Mouse (Mus musculus): ENCODE results near the gene Trpm6. TPM values are rescaled to one million over a fixed set of nuclear protein-coding genes. Genes with fewer than 3 reads are reported as not detected.

Trpm6 gene
- polyA plus RNA-seq, 1 experiment from 2014 or later, result 0.07 TPM

DNA sequence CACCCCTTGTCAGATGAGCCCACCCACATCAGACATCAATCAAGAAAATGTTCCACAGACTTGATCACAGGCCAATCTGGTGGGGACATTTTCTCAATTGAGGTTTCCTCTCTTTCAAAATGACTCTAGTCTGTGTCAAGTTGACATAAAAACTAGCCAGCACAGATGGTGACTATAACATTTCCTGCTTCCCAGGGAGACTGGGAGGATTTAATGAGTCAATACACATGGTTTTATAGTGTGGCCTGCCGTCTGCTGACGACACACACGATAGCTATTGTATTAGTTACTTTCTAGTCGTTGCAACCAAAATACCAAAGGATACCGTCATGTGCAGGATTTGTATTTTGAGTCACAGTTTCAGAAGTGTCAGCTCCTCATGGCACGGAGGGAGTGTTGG lies 191.6 kb downstream of the Trpm6 start:
- Histone ChIP-seq H3K4me2 (no peak overlapping the region), H3K27ac (ENCODE audit: low read depth, low read length) (no peak overlapping the region), H3K4me3 (ENCODE audit: low read depth, low read length) (no peak overlapping the region), H3K9me3 (replicated peaks; ENCODE audit: control insufficient read depth, low read length) (no peaks in the 10 kb centered on the region), H3K36me3 (ENCODE audit: control insufficient read depth, insufficient read depth, low read length) (no peaks in the 10 kb centered on the region), H3K4me1 (ENCODE audit: control insufficient read depth, insufficient read depth, low read length) (no peaks in the 10 kb centered on the region), H3K9ac (ENCODE audit: low read depth, low read length) (no peak overlapping the region), H3K27me3 (ENCODE audit: control insufficient read depth, insufficient read depth, low read length) (no peaks in the 10 kb centered on the region)
- ATAC-seq (replicated peaks; ENCODE audit: insufficient number of reproducible peaks, low FRiP score, low TSS enrichment), result no peak
- WGBS (ENCODE audit: insufficient replicate concordance), result 82% methylated on average over 6 of the region's 6 CpGs

Other genes with a start within 250 kb of the Trpm6 start
- gene Ostf1, start 118.2 kb upstream of the Trpm6 start, polyA plus RNA-seq (2014; fragmentation: Nextera tagmentation; extraction: Ambion mirVana), result 60.2 and 65.4 TPM in 2 replicates
- 6.0 and 7.6 TPM in 2 replicates for gene Nmrk1, start 118.0 kb upstream of the Trpm6 start, polyA plus RNA-seq (2014; fragmentation: Nextera tagmentation; extraction: Ambion mirVana)
- gene Carnmt1, start 79.2 kb upstream of the Trpm6 start, polyA plus RNA-seq (2014; fragmentation: Nextera tagmentation; extraction: Ambion mirVana), result 21.7 and 26.5 TPM in 2 replicates
- 26.9 and 27.7 TPM in 2 replicates for gene D030056L22Rik, start 36.8 kb upstream of the Trpm6 start, polyA plus RNA-seq (2014; fragmentation: Nextera tagmentation; extraction: Ambion mirVana)

Measured in heart, embryonic 11.5 days (tissue).